Mouse (Mus musculus) frontal cortex, postnatal 14 days (tissue): ENCODE data around the gene Trim11.
"Not testable (repeated sequence)": the region's sequence is repeated elsewhere in the genome, so short reads cannot be mapped to it uniquely, and the experiment has no call there.

Source experiments
- DNase-seq, 2 experiments: peaks; one replicate each; pipeline ENCODE4 v3.0.0; 2022; ENCODE audit warnings: low spot score in 2 of 2

Gene Trim11

DNA sequence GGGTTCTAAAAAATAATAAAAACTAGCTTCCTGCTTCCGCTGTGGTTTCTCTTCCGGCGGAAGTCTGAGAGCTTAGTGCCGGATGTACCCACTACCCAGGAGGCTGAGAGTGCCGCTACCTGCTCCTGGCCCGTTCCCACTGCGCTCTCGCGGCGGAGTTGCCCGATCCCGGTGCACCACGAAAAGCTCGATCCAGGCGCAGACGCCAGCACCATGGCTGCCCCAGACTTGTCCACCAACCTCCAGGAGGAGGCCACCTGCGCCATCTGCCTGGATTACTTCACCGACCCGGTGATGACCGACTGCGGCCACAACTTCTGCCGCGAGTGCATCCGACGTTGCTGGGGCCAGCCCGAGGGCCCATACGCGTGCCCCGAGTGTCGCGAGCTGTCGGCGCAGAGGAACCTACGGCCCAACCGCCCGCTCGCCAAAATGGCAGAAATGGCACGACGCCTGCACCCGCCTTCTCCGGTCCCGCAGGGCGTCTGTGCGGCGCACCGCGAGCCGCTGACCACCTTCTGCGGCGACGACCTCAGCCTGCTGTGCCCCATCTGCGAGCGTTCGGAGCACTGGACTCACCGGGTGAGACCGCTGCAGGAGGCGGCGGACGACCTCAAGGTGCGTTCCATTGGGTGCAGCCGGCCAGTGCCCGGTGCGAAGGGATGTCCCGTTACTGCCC lies at the start of gene Trim11:
Gene Trim11, plus strand, starts transcription at position 67 of the 679 bp plus-strand sequence.
- DNase-seq: no peak

DNA sequence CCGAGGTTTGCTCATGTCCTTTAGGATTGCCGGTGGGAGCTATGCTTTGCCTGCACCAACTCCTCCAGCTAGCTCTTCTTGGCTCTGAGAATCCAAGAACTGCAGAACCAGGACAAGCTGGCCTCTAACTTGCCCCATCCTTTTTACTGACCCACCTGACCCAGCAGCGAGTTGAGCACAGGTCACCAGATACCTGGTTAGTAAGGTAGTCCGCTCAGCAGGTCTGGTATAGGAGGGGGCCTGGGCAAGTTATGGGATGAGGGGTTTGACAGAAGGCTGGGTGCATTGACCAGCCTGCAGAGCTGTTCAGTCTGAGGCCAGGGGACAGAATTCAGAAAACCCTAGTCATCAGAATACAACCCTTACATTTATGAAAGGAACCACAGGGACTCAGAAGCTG lies 48.8 kb upstream of the Trim11 start:
- DNase-seq: no peak

DNA sequence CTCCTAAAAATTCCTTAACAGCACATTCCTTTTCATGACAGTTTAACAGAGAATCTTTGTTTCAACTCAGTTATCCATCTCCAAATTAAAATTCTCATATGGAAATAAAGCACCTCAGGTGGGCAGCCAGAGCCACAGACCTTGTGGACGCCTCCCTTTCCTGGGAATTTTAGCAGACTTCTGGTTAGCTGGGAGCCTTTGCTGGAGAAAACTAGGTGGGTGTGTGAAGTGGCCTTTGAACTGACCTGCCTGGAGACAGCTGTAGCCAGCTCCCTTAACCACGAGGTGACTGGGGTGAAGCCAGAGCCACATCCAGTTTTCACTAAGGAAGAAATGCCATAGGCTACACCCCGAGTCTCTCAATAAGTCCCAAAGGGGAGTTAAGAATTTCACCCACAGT lies 48.3 kb upstream of the Trim11 start:
- DNase-seq: no peak

DNA sequence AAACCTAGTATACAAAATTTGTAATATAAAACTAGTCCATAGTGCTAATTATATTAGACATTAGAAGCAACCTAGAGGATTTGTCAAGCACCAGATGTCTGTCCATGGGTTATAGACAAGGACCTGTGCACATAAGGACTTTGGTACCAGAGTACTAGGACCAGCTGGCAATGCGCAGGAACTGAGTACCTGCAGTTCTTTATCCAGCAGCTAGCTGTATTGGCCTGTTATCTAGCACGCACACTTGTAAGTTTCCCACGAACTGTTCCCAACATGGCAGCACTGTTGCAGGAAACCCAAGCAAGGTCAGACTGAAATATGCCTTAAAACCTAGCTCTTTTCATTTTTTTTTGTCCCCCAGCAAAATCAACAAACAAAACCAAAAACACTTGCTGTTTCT lies 47.6 kb upstream of the Trim11 start:
- no peak for DNase-seq

- no peak for DNase-seq
Measured at GRCm38 (mm10) chr11:58931576-58931975, 46.3 kb upstream of the Trim11 start.

- no peak for DNase-seq
Measured at GRCm38 (mm10) chr11:58937909-58938308, 40.0 kb upstream of the Trim11 start.

DNA sequence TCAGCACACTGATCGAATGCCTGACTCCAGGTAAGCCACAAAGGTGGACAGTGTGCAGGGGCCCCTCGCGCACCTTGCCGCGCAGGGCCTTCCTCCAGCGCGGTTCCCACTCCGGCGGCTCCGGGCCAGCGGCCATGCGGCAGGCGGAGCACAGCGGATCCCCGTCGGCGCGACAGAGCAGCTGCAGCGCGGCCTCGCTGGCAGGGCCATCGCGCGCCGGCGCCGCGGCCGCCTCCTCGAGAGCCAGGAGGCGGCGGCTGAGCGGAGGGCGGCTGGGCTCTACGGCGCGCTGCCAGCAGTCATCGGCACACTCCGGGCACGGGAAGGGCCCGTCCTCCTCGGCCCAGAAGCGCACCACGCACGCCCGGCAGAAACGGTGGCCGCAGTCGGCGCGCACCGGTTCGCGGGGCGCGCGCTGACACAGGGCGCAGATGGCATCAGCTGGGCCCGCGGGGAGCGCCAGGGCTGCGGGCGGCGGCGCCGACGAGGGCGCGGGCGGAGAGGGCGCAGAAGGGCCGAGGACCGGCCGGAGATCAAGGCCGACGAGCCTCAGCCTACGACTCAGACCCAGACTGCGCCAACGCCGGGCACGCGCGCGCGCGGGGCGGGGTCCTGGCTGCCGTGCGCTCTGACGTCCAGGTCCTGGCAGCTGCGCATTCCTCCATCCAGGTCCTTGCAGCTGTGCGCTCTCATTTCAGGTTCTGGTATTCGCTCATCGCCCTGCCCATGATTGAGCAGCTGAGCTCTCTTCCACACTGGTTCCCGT lies 39.4 kb upstream of the Trim11 start, which contains the start of gene Rnf187:
Gene Rnf187, minus strand, starts transcription at position 595 of the 766 bp plus-strand sequence.
- DNase-seq: peak; percentile 86

GRCm38 (mm10) chr11:58939088-58939439 lies 38.8 kb upstream of the Trim11 start:
- no peak for DNase-seq

GRCm38 (mm10) chr11:58944136-58944535 lies 33.8 kb upstream of the Trim11 start:
- DNase-seq: no peak

DNA sequence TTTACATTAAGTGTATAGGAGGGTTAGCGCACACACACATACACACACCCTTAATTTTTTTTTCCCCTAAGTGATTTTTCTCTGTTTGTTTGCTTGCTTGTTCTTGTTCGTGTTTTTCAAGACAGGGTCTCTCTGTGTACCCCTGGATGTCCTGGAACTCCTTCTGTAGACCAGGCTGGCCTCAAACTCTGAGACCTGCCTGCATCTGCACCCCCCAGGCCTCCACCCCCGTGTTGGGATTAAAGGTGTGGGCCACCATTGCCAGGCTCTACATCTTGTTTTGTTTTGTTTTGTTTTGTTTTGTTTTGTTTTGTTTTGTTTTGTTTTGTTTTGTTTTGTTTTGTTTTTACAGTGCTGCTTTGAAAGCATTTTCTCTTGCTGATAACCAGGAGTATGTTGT lies 30.6 kb upstream of the Trim11 start:
- DNase-seq: no peak

GRCm38 (mm10) chr11:58947798-58948528 lies 29.9 kb upstream of the Trim11 start:
- no peak for DNase-seq

- peak; percentile 73 to 75 for DNase-seq
Measured at GRCm38 (mm10) chr11:58948542-58949479, 29.1 kb upstream of the Trim11 start, which contains the start of gene Hist3h2ba. Hist3h2ba (plus strand) TSS chr11:58948920.

GRCm38 (mm10) chr11:58949480-58950431 lies 28.1 kb upstream of the Trim11 start:
- peak in 1 of 2 experiments; percentile 49 for DNase-seq

- DNase-seq: no peak
Measured at GRCm38 (mm10) chr11:58951210-58951609, 26.7 kb upstream of the Trim11 start.

DNA sequence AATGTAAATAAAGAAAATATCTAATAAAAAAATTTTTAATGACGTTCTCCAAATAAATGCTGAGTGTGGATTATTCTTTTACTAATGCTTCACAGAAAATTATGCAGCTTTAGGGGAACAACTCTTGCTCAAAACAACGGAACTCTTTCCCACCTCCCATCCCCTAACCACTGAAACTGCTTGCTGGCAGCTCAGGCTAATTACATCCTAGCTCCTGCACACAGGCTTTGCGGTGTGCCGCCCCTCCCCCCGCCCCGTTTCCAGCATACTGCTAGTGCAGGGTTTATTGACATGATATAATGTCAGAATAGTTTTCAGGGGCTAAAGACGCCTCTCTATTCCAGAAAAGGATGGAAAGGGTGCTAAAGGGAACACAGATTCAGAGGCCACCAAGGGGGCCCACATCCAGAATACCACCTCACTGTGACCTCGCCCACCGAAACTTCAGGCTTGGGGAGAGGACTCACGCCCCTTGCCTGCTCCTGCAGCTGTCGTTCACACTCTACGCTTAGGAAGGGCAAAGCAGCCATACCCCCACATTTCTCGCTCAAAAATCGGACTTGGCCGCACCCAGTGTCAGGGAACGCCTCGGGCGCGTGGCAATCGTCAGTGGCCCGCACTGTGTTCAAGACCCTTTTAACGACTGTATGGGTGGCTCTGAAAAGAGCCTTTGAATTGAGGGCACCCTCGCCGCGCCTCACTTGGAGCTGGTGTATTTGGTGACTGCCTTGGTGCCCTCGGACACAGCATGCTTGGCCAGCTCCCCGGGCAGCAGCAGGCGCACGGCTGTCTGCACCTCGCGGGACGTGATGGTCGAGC lies 24.3 kb upstream of the Trim11 start:
- DNase-seq: no peak

DNA sequence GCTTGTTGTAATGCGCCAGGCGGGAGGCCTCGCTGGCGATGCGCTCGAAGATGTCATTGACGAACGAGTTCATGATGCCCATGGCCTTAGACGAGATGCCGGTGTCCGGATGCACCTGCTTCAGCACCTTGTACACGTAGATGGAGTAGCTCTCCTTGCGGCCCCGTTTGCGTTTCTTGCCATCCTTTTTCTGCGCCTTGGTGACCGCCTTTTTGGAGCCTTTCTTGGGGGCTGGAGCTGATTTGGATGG lies 23.8 kb upstream of the Trim11 start:
- DNase-seq: not testable (repeated sequence)

DNA sequence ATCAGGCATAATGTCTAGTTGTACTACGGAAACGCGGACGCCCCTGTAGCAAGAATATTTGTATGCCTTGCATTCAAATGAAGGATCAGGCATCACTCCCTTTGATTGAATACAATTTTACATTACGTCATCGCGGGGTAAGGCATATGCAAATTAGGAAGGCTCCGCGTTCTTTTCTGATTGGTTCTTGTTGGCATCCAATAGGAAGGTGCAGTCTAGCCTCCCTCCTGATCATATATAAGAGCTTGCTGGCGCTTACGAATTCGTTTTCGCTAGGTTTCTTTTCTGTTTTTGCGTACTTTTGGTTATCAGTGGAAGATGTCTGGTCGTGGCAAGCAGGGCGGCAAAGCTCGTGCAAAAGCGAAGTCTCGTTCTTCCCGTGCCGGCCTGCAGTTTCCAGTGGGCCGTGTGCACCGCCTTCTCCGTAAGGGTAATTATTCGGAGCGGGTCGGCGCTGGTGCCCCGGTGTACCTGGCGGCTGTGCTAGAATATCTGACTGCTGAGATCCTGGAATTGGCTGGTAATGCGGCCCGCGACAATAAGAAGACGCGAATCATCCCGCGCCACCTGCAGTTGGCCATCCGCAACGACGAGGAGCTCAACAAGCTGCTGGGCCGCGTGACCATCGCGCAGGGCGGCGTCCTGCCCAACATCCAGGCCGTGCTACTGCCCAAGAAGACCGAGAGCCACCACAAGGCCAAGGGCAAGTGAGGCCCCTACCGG lies 23.3 kb upstream of the Trim11 start, which contains the start of the genes Hist3h2a and Trim17:
Gene Hist3h2a, plus strand, starts transcription at position 266 of the 723 bp plus-strand sequence.
Gene Trim17, plus strand, starts transcription at position 266 of the 723 bp plus-strand sequence.
- DNase-seq: peak; percentile 81 to 89

- no peak for DNase-seq
Measured at GRCm38 (mm10) chr11:58955143-58955867, 22.6 kb upstream of the Trim11 start.
